Mouse (Mus musculus) brain, embryonic 14.5 days (tissue): ENCODE measurements at regions not wholly inside any gene's neighbourhood (a gene's known extent, or its start where the extent isn't known, plus 50 kb on each side); places are given as distances from the start of the nearest gene placed in this dataset.

Experiments used
- CTCF ChIP-seq: fragments of 200-500 bp; IDR thresholded peaks from 2 replicates; pipeline ENCODE4 v1.5.1; 2012; ENCODE audit warnings: inconsistent platforms, mild to moderate bottlenecking, moderate library complexity, borderline replicate concordance; ENCODE audit not compliant: insufficient read depth, insufficient read length; ENCODE audit errors: extremely low read depth
- POLR2A ChIP-seq: fragments of 200-500 bp; IDR thresholded peaks from 2 replicates; pipeline ENCODE4 v1.6.1; 2012; ENCODE audit warnings: mild to moderate bottlenecking, inconsistent platforms, borderline replicate concordance; ENCODE audit not compliant: poor library complexity, insufficient read depth, insufficient read length, severe bottlenecking; ENCODE audit errors: extremely low read depth

- TF ChIP-seq POLR2A (no peak), CTCF (no peak)
Measured at GRCm38 (mm10) chr19:21991413-21991812, 147.4 kb upstream of the Trpm3 start.
